Mouse (Mus musculus): Measurements from ENCODE around the gene Bach2.

Gene Bach2

DNA sequence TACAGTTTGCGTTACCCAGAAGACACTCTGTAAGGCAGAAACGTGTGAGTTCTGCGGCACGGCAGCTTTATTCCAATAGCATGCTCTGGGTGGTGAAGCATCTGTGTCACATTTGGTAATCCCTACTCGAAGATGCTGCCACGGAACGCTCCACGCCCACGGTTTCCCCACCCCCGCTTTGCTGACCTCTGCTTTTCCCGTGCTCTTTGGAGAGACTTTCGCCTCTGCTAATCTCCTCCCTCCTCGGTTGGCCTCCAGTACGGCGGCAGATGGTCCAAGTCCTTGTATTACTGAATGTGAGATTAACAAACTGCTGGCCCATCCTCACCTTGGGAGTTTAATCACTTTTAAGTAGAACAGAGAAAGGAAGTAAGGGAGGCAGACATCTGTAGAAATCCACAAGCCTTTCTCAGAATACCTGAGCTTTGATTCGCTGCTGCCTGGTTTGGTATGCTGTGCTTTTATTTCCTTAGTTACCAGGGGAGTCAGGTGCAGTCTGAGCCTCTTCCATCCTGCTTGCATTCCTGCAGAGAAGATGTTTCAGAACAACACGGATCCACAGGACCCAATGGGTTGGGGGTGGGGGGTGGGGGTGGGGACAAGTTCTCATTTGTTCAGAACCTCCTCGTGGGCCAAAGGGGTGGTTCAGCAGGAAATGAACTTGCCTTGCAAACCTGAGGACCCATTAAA lies 242.9 kb downstream of the Bach2 start:
- in situ Hi-C loops (cut with MseI, MboI), result no loop called here

DNA sequence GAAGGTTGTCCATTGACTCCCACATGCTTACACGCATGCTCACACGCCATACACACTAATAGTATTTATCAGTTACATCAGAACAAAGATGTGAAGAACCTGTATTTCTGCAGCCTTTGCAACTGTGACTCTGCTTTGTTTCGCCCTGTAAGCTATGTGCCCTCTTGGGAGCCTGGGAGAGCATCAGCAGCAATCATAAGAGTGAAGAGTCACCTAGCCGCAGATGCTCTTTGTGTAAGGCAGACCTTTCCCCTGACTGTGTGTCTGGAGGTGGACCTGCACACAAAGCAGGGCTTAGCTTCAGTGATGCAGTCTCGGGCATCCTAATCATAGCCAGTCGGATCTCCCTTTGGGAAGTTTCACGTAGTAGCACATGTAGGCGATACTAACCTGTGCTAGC lies 243.5 kb downstream of the Bach2 start:
- in situ Hi-C loops (cut with MseI, MboI), result no loop called here

DNA sequence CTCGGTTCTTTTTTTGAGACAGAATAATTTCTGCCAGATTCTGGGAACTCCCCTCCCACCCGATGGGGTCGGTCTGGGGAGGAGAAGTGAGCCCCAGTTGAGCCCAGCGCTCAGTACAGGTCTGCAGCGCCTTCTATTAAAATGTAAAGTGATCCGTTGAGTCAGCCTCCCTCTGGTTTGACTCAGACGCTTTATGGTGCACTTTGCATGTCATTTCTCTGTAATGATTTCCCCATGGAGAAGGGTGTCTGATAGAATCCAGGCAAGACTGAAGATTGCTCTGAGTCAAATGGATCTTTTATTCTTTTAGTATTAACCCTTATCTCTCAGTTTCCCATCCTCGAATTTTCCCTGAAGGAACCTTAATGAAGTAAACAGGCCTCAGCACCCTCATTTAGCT lies 244.3 kb downstream of the Bach2 start:
- in situ Hi-C loops (cut with MseI, MboI), result no loop called here

DNA sequence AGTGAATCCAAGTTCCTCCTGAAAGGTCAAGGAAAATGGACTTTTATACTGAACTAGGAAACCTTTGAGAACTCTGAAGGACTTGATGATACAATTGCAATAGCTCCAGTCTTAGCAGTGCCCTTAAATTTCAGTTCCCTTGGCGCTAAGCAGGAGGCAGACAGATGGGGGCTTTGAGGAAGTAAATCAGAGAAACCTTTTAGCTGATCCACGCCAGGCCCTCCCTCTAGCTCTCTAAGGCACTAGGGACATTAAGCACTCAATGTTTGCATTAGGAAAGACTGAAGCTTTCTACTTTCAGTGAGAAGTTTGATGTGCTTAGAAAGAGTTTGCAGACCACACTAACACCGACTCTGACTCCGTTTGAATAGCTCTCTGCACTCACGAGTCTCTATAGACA lies 247.2 kb downstream of the Bach2 start:
- in situ Hi-C loops (cut with MseI, MboI), result no loop called here

DNA sequence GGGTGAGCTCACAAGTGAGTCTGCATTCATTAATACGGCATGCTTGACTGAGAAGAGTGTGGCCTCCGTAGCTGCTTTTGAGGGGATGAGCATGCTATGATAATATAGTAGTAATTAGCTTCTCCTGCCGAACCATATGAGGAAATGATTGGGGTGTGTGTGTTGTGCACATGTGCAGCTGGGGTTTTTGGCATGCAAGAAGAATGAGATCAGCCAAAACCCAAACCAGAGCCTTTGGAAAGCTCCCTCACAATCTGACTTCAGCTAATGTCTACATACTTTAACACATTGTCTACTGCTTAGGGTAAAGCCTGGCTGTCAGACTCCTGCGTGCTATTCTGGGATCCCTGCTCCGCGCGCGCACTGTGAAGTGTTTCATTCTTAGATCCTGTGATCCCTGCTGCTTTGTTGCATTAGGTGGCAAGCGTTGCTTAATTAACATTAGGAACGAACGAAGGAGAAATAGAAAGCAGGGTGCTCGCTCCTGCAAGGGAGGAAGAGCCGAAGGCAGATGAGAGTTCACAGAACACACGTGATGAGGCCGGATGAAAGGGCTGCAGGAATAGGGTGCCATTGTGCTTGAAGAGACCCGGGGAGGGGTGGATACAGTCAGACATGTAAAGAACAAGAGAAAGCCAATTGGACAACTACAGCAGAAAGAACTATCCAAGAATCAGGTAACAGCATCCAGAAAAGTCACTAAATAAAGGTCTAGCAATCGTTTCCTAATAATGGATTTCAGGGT lies 248.2 kb downstream of the Bach2 start:
- in situ Hi-C loops (cut with MseI, MboI), result no loop called here

DNA sequence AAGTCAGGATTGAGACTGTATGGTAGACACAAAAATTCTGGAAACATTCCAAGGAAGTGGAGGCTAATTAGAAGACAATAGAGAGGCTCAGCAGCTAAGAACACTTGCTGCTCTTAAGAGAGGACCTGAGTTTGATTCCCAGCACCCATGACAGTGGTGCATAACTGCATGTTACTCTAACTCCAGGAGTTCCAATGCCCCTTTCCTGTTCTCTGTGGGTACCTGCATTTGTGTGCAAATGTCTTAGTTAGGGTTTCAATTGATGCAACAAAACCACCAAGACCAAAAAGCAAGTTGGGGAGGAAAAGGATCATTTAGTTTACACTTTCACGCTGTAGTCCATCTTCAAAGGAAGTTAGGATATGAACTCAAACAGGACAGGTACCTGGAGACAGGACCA lies 250.6 kb downstream of the Bach2 start:
- in situ Hi-C loops (cut with MseI, MboI), result no loop called here

DNA sequence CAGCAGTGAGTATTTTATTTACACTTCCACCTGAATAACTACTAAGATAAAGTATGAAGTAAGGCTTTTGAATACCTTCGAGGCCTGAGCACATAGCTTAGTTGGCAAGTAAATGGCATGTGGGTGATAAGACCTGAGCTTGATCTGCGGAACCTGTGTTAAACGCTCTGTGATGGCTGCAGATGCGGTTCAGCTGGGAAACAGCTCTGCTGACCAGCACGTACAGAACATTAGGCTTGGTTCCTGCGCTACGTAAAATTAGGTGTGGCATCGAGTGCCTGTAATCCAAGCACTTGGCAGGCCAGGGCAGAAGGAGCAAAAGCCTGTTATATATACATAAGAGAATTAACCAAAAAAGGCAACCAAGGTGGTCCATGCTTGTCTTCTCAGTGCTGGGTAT lies 252.6 kb downstream of the Bach2 start:
- in situ Hi-C loops (cut with MseI, MboI), result no loop called here

DNA sequence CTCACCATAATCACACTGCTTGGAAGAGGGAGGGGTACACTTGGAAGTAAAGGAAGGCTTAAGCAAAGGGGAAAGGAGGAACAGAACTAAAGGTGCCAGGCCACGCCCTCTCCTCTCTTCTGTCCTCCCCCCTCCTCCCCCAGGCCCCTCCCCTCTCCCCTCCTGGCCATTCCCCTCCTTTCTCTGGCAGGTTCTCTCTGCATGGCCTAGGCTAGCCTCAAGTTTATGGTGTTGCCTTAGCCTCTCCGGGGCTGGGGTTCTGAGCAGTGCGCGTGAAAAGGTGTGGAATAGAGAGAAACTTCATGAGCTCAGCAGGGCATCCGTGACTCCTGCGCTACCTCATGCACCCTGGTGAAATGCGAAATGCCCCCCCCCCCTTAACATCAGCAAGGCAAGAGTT lies 254.2 kb downstream of the Bach2 start:
- in situ Hi-C loops (cut with MseI, MboI), result no loop called here

DNA sequence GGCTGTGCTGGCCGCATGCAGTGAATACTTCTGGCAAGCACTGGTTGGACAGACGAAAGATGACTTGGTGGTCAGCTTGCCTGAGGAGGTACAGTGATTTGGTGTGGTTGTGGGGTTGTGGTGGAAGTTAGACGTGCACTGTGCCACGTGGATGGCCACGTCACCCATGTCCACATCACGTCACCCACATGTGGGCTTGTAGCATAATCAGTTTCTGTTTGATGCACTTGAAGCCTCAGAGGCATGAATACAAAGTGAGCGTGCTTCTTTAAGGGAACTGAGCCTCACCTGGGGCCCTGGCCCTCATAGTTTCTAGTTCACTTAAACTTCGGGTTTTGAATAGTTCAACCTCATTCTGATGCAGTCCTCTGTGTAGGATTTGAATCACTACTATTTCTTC lies 263.2 kb downstream of the Bach2 start:
- in situ Hi-C loops (cut with MseI, MboI), result no loop called here

DNA sequence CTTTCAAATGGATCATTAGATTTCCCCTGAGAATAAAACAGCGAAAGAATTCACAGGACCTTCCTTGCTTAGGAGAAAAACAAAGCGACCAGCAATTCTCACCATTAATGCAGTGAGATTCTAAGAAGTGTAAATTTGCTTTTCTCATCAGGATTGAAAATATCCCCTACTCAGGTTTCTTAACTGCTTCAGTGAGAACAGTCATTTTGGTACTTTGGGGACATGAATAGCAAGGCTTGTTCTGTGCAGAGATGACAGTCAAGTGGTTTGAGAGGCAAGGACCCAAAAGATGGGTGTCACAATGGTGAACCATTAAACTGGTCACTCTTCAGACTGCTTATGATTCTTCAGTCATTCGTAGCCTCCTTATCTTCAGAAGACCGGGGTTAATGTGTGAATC lies 263.6 kb downstream of the Bach2 start:
- in situ Hi-C loops (cut with MseI, MboI), result no loop called here

DNA sequence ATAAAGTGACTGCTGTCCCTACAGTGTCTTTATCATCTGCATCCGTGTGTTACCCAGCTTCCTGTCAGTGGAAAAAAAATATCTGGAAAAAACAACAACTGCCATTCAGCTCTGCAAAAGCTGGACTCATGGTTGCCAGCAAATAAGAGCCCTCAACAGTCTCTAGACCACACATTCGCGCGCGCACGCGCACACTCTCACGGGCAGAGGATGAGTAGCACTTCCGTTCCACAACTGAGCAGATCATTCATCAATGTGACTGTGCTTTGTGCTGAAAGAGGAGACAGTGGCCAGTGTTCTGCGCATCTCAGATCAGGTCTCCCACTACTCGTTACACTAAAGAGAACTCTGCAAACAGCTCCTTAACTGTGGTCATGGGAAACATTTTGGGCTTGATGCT lies 265.6 kb downstream of the Bach2 start:
- in situ Hi-C loops (cut with MseI, MboI), result no loop called here

DNA sequence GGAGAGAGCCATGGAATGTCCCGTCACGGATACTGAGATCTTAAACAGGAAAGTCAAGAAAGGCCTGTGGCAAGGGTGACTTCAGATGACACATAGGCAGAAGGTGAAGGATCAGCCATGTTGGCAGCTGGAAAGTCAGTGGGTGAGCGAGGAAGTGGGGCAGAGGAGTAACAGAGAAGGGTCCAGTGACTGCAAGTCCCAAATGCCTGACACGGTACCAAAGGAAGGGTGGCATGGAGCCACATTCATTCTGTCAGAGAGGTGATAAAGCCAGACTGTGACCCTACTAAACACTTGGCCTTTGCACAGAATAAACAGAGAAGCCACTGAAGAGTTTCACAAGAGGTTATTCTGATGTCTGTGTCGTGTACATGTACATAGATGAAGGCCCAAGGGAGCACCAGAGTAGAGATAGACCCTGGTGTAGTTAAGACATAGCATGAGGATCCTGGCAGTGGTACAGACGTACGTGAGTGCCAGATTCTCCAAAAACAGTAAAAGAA lies 267.8 kb downstream of the Bach2 start:
- in situ Hi-C loops (cut with MseI, MboI), result no loop called here

DNA sequence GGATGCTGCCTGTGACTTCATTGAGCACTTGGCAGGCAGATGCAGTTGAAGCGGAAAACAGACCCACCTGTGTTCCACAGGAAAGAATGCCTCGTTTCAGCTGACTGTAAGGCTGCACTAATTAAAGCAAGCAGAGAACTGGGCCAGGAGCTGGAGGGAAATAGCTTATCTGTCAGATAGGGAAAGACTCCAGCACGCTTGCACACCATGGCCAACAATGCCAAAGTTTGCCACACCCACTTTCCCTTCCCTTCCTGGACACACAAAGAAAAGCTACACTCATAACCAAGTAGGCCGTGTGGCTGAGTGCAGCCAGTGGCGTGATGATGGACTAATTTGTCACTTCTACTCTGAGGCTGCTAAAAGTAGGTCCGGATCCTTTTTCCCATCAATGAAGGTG lies 268.4 kb downstream of the Bach2 start:
- in situ Hi-C loops (cut with MseI, MboI), result no loop called here

DNA sequence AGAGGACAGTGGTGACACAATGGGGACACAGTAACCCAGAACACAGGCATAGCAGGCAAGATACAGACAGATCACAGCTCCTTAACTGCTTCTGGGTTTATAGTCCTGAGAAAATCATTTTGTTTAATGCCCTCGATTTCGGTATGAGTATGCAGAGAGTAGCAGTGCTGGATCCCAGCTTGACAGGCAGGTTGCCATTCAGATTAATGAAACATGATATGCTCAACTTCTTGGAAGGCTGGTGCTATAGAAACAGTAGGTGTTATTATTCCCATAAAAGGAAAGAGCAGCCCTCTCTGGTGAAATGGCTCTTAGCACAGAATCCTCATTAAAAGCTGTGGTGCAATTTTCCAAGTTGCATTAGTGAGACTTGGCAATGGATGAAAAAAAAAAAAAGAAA lies 270.0 kb downstream of the Bach2 start:
- in situ Hi-C loops (cut with MseI, MboI), result no loop called here

DNA sequence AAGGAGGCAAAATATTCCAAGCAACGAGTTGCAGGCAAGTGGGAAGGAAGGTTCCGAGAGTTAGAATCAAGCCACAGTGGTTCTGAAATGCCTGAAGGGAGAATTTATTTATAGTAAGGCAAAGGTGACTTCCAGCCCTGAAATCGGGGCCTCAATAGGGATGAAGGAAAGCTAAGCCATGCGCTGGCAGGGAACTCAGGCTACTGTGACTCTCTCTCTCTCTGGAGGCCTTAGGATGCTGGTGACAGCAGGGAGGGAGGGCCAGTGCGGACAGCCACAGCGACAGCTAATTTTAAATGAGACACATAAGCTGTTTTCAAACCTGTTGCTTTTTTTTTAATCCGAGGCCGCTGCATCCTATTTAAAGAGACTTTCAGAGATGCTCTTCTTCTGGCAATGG lies 270.4 kb downstream of the Bach2 start:
- in situ Hi-C loops (cut with MseI, MboI), result no loop called here

DNA sequence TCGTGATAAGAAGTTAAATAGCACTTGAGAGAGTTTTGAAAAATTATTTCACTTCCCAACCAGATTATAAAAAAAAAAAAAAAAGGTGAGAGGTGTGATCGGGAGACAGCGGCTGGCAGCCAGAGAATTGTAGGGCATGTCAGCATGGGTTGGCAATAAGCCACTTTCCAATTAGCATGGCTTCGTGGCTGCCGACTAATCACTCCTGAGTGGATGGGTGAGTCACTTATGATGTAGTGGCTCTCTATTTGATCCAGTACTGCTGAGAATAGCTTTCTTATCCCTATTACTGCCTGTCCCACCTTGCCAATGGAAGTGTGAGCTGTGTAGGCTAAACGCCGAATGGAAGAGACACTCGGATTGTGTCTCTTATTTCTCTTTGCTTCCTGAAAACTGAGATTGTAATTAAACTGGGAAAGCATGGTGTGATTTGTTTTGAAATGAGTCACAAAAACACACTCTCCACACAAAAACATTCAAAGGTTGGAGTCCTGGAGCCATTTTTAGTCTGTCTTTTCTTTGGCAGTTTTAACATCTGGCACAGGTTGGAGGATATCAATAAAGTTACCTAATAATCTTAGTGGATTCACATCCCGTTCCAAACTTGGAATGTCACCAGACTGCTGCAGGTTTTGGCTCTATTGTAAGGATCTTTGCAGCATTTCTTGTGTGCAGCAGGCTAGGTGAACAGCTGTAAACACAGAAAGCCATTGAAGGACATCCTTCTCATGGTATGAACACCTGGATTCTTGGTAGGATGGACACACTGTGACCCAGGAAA lies 271.4 kb downstream of the Bach2 start:
- in situ Hi-C loops (cut with MseI, MboI), result no loop called here

DNA sequence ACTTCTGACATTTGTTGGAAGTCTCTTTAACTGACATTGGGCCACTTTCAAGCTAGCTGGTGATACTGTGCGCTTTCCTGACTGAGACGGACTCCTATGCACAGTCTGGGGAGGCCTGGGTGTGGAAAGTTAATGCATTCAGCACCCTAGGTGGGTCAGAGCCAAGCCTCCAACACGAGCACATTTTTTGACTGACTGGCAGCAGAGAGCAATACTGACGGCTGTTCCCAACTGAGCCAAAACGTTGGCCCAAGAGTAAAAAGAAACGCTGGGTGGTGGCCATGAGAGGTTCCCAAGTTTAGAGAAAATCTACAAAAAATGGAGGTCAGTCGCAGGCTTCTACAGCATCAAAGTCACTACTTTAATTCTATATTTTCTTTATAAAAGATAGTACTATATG lies 272.3 kb downstream of the Bach2 start:
- in situ Hi-C loops (cut with MseI, MboI), result no loop called here

DNA sequence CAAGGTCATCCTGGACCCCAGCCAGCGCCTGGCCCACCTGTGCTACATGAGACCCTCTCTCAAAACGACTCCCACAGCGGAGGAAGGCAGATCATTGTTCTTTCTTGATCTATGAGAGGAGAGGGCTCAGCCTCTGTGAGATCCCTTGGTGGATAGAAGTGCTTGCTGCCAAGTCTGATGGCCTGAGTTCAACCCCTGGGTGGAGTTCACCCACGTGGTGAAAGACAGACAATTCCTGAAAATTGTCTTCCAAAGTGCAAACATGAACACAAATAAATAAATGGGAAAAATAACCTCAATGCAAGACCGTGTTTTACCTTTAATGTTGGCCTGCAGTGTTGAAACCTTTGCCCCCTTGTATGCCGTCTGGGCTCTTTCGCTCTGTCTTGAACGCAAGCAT lies 277.5 kb downstream of the Bach2 start:
- in situ Hi-C loops (cut with MseI, MboI), result no loop called here

DNA sequence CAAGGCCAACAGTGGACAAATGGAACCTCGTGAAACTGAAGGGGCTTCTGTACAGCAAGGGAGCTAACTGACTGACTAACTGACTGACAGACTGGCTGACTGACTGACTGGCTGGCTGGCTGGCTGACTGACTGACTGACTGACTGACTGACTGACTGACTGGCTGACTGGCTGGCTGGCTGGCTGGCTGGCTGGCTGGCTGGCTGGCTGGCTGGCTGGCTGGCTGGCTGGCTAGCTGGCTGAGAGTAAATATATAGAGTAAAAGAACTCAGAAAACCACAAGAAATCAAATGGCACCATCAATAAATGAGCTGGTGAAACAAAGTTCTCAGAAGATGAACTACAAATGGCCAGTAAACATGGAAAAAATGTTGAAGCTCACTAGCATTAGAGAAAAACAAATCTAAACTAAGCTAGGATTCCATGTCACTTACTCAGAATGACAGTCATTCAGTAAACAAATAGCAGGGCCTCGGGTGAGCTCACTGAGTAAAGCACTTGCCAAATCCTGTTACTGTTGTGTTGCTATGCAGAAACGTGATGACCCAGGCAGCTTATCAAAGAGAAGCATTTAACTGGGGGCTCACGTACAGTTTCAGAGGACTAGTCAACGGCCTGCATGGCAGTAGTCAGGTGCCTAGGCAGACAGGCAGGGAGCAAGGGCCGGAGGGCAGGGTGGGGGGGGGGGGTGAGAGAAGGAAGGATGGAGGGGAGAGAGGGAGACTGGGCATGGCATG lies 280.4 kb downstream of the Bach2 start:
- in situ Hi-C loops (cut with MseI, MboI), result no loop called here

DNA sequence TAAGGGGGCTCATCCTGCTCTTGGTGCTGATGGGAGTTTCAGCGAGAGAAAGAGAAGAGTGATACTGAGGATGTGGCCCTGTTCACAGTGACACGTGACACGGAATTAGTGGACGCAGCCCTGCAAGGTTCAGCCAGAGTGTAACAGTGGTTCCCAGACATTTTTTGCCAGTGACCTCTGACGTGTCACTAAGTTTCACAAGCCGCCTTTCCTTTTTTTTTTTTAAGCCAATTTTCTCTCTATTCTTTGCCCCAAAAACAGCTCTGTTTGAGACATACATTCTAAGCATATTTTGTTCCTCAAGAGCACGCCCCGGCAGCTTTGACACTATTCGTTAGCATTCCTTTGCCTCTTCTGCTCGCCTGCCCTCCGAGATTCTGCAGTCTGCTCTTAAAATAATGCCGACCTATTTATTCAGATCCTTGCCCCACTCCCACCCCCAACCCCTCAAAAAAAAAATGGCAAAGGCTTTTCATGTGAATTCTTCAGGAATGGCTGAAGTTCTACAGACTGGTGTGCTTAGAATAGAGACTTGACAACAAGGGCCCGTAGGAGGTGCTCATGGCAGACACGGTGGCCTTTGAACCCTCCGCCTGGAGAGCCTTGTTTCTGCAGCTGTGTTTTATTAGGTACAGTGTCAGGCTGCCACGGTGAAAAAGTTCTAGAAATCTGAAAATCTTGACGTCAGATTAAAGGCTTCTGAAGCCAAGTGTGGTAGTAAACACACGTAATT lies 282.2 kb downstream of the Bach2 start:
- in situ Hi-C loops (cut with MseI, MboI), result no loop called here

DNA sequence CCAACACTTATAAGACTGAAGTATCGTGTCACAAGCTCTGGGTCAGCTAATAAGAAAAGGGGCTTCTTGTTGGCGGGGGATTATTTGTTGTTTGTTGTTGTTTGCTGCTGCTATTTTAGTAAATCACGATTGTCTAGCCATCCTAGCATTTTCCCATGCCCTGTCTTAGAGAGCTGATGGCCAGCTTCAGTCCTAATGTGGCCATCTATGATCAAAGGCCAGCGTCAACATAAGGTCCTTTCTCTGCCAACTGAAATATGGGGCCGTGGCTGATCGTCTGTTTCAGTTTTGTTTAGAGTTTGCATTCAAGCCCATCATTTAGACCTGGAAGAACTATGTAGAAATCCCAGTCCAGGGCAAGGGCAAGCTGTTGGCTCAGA lies 282.7 kb downstream of the Bach2 start:
- in situ Hi-C loops (cut with MseI, MboI), result no loop called here

Measured in mouse trophoblast stem cell (cell line).